Mouse (Mus musculus): ENCODE measurements at regions not wholly inside any gene's neighbourhood (a gene's known extent, or its start where the extent isn't known, plus 50 kb on each side); places are given as distances from the start of the nearest gene placed in this dataset.

DNA sequence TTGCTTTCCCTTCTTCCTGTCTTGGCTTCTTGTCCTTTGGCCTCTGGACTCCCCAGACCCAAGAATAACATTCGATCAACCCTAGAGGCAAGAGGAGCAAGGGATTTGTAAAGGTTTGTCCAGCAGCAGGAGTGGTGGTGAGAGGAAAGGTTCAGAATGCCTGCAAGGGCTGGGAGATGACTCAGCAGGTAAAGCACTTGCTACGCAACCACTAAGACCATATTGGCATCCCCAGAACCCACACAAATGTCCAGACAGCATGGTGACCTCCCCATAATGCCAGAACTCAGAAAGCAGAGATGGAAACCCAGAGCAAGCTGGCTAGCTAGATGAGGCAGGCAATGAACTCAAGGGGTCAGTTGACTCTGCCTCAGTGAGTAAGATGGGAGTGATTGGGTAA is 110.4 kb upstream of the Mrps10 start:
- Histone ChIP-seq H3K36me3 (ENCODE audit: control insufficient read depth, insufficient read depth) (peaks cover 18% of the 10 kb centered on the region), H3K79me2 (ENCODE audit: control insufficient read depth, insufficient read depth) (no peaks in the 10 kb centered on the region), H3ac (ENCODE audit: control insufficient read depth, insufficient read length, low read depth) (no peak overlapping the region), H3K27me3 (ENCODE audit: control insufficient read depth, insufficient read depth, insufficient read length) (no peaks in the 10 kb centered on the region), H3K79me3 (ENCODE audit: low read depth) (no peaks in the 10 kb centered on the region), H3K4me3 (ENCODE audit: insufficient read depth, poor library complexity, severe bottlenecking) (no peak overlapping the region)
- TF ChIP-seq USF1 (IDR thresholded peaks at IDR 0.05; ENCODE audit: low read depth) (no peak), FOSL1 (IDR thresholded peaks at IDR 0.05; ENCODE audit: insufficient read depth, low read length, poor library complexity, severe bottlenecking) (no peak), MYOD1 (IDR thresholded peaks at IDR 0.05; ENCODE audit: control insufficient read depth, insufficient read length, low read depth) (no peak), CEBPB (IDR thresholded peaks at IDR 0.05; ENCODE audit: low read depth) (peak; percentile 0), CTCF (IDR thresholded peaks at IDR 0.05; ENCODE audit: control insufficient read depth, insufficient read depth, insufficient read length) (no peak), MYOG (IDR thresholded peaks at IDR 0.05; ENCODE audit: control insufficient read depth, extremely low read depth, insufficient read length) (no peak)

GRCm38 (mm10) chr17:47255209-47255608 is 113.5 kb upstream of the Mrps10 start:
- Histone ChIP-seq H3K79me2 (ENCODE audit: control insufficient read depth, insufficient read depth) (no peaks in the 10 kb centered on the region), H3K79me3 (ENCODE audit: low read depth) (no peaks in the 10 kb centered on the region), H3K27me3 (ENCODE audit: control insufficient read depth, insufficient read depth, insufficient read length) (no peaks in the 10 kb centered on the region), H3ac (ENCODE audit: control insufficient read depth, insufficient read length, low read depth) (no peak overlapping the region), H3K36me3 (ENCODE audit: control insufficient read depth, insufficient read depth) (peaks cover 18% of the 10 kb centered on the region), H3K4me3 (ENCODE audit: insufficient read depth, poor library complexity, severe bottlenecking) (no peak overlapping the region)
- TF ChIP-seq CTCF (IDR thresholded peaks at IDR 0.05; ENCODE audit: control insufficient read depth, insufficient read depth, insufficient read length) (no peak), USF1 (IDR thresholded peaks at IDR 0.05; ENCODE audit: low read depth) (no peak), CEBPB (IDR thresholded peaks at IDR 0.05; ENCODE audit: low read depth) (no peak)

GRCm38 (mm10) chr17:47254026-47254425 is 114.7 kb upstream of the Mrps10 start:
- H3K27me3 ChIP-seq (ENCODE audit: control insufficient read depth, insufficient read depth, insufficient read length): no peaks in the 10 kb centered on the region
- peaks cover 15% of the 10 kb centered on the region for H3K36me3 ChIP-seq (ENCODE audit: control insufficient read depth, insufficient read depth)
- no peak overlapping the region for H3K4me3 ChIP-seq (ENCODE audit: insufficient read depth, poor library complexity, severe bottlenecking)
- H3ac ChIP-seq (ENCODE audit: control insufficient read depth, insufficient read length, low read depth): no peak overlapping the region
- H3K79me3 ChIP-seq (ENCODE audit: low read depth): no peaks in the 10 kb centered on the region
- H3K79me2 ChIP-seq (ENCODE audit: control insufficient read depth, insufficient read depth): no peaks in the 10 kb centered on the region
- no peak for TF ChIP-seq MYOG (IDR thresholded peaks at IDR 0.05; ENCODE audit: control insufficient read depth, extremely low read depth, insufficient read length)
- no peak for TF ChIP-seq MYOD1 (IDR thresholded peaks at IDR 0.05; ENCODE audit: control insufficient read depth, insufficient read length, low read depth)
- no peak for TF ChIP-seq MAX (IDR thresholded peaks at IDR 0.05)

- H3K27me3 ChIP-seq (ENCODE audit: control insufficient read depth, insufficient read depth, insufficient read length): no peaks in the 10 kb centered on the region
- H3K79me3 ChIP-seq (ENCODE audit: low read depth): no peaks in the 10 kb centered on the region
- H3K4me3 ChIP-seq (ENCODE audit: insufficient read depth, poor library complexity, severe bottlenecking): no peak overlapping the region
- no peaks in the 10 kb centered on the region for H3K79me2 ChIP-seq (ENCODE audit: control insufficient read depth, insufficient read depth)
- TF ChIP-seq MAX (IDR thresholded peaks at IDR 0.05): no peak
- H3ac ChIP-seq (ENCODE audit: control insufficient read depth, insufficient read length, low read depth): no peak overlapping the region
- peaks cover 6% of the 10 kb centered on the region for H3K36me3 ChIP-seq (ENCODE audit: control insufficient read depth, insufficient read depth)
Measured at GRCm38 (mm10) chr17:47250001-47250400, 118.7 kb upstream of the Mrps10 start.

GRCm38 (mm10) chr17:47249176-47249575 is 119.5 kb upstream of the Mrps10 start:
- no peaks in the 10 kb centered on the region for H3K36me3 ChIP-seq (ENCODE audit: control insufficient read depth, insufficient read depth)
- H3ac ChIP-seq (ENCODE audit: control insufficient read depth, insufficient read length, low read depth): no peak overlapping the region
- TF ChIP-seq FOSL1 (IDR thresholded peaks at IDR 0.05; ENCODE audit: insufficient read depth, low read length, poor library complexity, severe bottlenecking) (no peak), USF1 (IDR thresholded peaks at IDR 0.05; ENCODE audit: low read depth) (no peak), CEBPB (IDR thresholded peaks at IDR 0.05; ENCODE audit: low read depth) (no peak), MYOD1 (IDR thresholded peaks at IDR 0.05; ENCODE audit: control insufficient read depth, insufficient read length, low read depth) (no peak), CTCF (IDR thresholded peaks at IDR 0.05; ENCODE audit: control insufficient read depth, insufficient read depth, insufficient read length) (no peak), MAX (IDR thresholded peaks at IDR 0.05) (no peak), MYOG (IDR thresholded peaks at IDR 0.05; ENCODE audit: control insufficient read depth, extremely low read depth, insufficient read length) (no peak)
- H3K79me2 ChIP-seq (ENCODE audit: control insufficient read depth, insufficient read depth): no peaks in the 10 kb centered on the region
- no peak overlapping the region for H3K4me3 ChIP-seq (ENCODE audit: insufficient read depth, poor library complexity, severe bottlenecking)
- no peaks in the 10 kb centered on the region for H3K79me3 ChIP-seq (ENCODE audit: low read depth)
- H3K27me3 ChIP-seq (ENCODE audit: control insufficient read depth, insufficient read depth, insufficient read length): no peaks in the 10 kb centered on the region

GRCm38 (mm10) chr17:47248053-47248452 is 120.6 kb upstream of the Mrps10 start:
- H3K36me3 ChIP-seq (ENCODE audit: control insufficient read depth, insufficient read depth): no peaks in the 10 kb centered on the region
- no peak overlapping the region for H3K4me3 ChIP-seq (ENCODE audit: insufficient read depth, poor library complexity, severe bottlenecking)
- no peak overlapping the region for H3ac ChIP-seq (ENCODE audit: control insufficient read depth, insufficient read length, low read depth)
- TF ChIP-seq CTCF (IDR thresholded peaks at IDR 0.05; ENCODE audit: control insufficient read depth, insufficient read depth, insufficient read length) (no peak), MYOG (IDR thresholded peaks at IDR 0.05; ENCODE audit: control insufficient read depth, extremely low read depth, insufficient read length) (no peak)
- H3K79me2 ChIP-seq (ENCODE audit: control insufficient read depth, insufficient read depth): no peaks in the 10 kb centered on the region
- H3K27me3 ChIP-seq (ENCODE audit: control insufficient read depth, insufficient read depth, insufficient read length): no peaks in the 10 kb centered on the region
- H3K79me3 ChIP-seq (ENCODE audit: low read depth): no peaks in the 10 kb centered on the region

DNA sequence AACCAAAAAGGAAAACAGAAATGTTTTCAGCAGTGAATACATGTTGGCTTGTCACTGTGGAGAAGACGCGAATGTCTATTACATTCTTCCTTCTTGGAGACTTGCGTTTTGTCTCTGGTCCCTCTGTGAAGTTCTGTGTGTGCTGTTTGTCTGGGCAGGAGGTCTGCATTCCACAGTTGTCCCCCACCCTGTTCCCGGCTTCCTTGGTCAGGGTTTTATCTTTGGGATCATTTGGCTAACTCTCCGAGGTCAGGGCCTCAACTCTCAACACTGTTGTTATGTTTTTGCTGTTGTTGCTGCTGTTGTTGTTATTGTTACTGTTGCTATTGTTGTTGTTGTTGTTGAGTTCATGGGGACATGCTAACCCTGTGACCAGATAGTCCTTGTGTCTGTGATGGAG is 121.2 kb upstream of the Mrps10 start:
- no peaks in the 10 kb centered on the region for H3K36me3 ChIP-seq (ENCODE audit: control insufficient read depth, insufficient read depth)
- no peaks in the 10 kb centered on the region for H3K79me3 ChIP-seq (ENCODE audit: low read depth)
- no peaks in the 10 kb centered on the region for H3K79me2 ChIP-seq (ENCODE audit: control insufficient read depth, insufficient read depth)
- H3K4me3 ChIP-seq (ENCODE audit: insufficient read depth, poor library complexity, severe bottlenecking): no peak overlapping the region
- no peaks in the 10 kb centered on the region for H3K27me3 ChIP-seq (ENCODE audit: control insufficient read depth, insufficient read depth, insufficient read length)
- no peak overlapping the region for H3ac ChIP-seq (ENCODE audit: control insufficient read depth, insufficient read length, low read depth)
- TF ChIP-seq USF1 (IDR thresholded peaks at IDR 0.05; ENCODE audit: low read depth) (no peak), CTCF (IDR thresholded peaks at IDR 0.05; ENCODE audit: control insufficient read depth, insufficient read depth, insufficient read length) (no peak), MYOD1 (IDR thresholded peaks at IDR 0.05; ENCODE audit: control insufficient read depth, insufficient read length, low read depth) (no peak), FOSL1 (IDR thresholded peaks at IDR 0.05; ENCODE audit: insufficient read depth, low read length, poor library complexity, severe bottlenecking) (no peak), MAX (IDR thresholded peaks at IDR 0.05) (no peak), CEBPB (IDR thresholded peaks at IDR 0.05; ENCODE audit: low read depth) (no peak), MYOG (IDR thresholded peaks at IDR 0.05; ENCODE audit: control insufficient read depth, extremely low read depth, insufficient read length) (no peak)

Data from C2C12 (cell line).